Mouse (Mus musculus): ENCODE results near the gene Spocd1. TPM values are rescaled to one million over a fixed set of nuclear protein-coding genes. Genes with fewer than 3 reads are reported as not detected.
A peak's percentile ranks its signal among the peaks of the same experiment; 100 is the strongest.
"Not testable (repeated sequence)": the region's sequence is repeated elsewhere in the genome, so short reads cannot be mapped to it uniquely, and the experiment has no call there.

Spocd1 gene
- 0.06 and 0.08 TPM in 2 replicates for polyA plus RNA-seq (2015; fragmentation: Nextera tagmentation; extraction: Ambion mirVana)

DNA sequence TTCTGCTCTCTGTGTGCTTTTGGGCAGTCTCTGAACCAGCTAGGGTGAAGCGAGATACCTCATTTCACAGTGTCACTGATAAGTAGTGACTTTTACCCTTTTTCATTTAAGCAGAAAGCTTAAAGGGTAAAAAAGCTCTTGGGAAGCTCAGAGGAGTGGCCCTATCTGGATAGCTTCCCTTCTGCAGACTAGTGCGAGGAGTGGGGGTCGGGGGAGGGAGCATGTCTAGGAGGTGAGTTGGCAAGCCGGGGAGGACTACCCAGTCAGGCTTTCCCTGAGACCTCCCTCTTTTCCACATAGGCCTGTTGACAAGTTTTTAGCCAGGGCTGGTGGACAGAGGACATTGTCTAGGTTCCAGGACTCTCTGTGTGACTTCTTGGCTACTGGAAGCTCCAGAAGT lies at the start of gene Spocd1:
TSS of gene Spocd1 (plus strand) at position 301 of the 400 bp plus-strand sequence.
- H3K9ac ChIP-seq, result peak within 1 kb of the TSS; percentile 44; the same call in 1 of the 2 replicates
- WGBS, result 49% methylated on average over 4 of the region's 4 CpGs
- H3K4me2 ChIP-seq, result peak within 1 kb of the TSS; percentile 51
- H3K36me3 ChIP-seq, result no peaks in the 10 kb centered on the region
- peaks cover 9% of the 10 kb centered on the region for H3K4me1 ChIP-seq
- no peak for ATAC-seq (ENCODE audit: insufficient number of reproducible peaks, insufficient read depth, low FRiP score, low TSS enrichment, low read depth)
- no peaks in the 10 kb centered on the region; the same call in 1 of the 2 replicates for H3K27me3 ChIP-seq
- H3K4me3 ChIP-seq, result 0 out of 2 replicates have a peak within 1 kb of the TSS, but pooled peaks have one; percentile 14
- no peaks in the 10 kb centered on the region for H3K9me3 ChIP-seq
- no peak within 1 kb of the TSS for H3K27ac ChIP-seq

DNA sequence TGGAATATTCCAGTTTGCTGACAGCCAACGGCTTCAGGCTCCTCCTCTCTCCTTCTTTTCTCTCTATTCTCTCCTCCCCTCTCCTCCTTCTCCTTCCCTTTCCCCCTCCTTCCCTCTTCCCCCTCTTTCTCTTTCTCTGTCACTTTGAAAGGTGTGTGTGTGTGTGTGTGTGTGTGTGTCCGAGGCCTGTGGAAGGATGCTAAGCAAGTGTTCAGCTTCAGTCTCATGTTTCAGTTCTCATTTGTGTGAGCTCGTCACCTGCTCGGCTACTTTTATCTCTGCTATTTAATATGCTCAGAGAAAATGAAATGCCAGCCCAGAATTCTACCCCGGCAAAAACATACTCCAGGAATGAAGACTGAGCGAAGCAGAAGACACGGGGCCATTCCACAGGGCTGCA lies 48.4 kb upstream of the Spocd1 start:
- H3K27ac ChIP-seq, result no peak overlapping the region
- H3K9ac ChIP-seq, result no peak overlapping the region
- no peak for ATAC-seq (ENCODE audit: insufficient number of reproducible peaks, insufficient read depth, low FRiP score, low TSS enrichment, low read depth)
- no peak overlapping the region for H3K4me3 ChIP-seq
- H3K4me2 ChIP-seq, result no peak overlapping the region
- 70% methylated on average over 7 of the region's 7 CpGs for WGBS
- no peaks in the 10 kb centered on the region for H3K9me3 ChIP-seq
- no peaks in the 10 kb centered on the region for H3K36me3 ChIP-seq
- no peaks in the 10 kb centered on the region for H3K27me3 ChIP-seq
- peaks cover 54% of the 10 kb centered on the region for H3K4me1 ChIP-seq

DNA sequence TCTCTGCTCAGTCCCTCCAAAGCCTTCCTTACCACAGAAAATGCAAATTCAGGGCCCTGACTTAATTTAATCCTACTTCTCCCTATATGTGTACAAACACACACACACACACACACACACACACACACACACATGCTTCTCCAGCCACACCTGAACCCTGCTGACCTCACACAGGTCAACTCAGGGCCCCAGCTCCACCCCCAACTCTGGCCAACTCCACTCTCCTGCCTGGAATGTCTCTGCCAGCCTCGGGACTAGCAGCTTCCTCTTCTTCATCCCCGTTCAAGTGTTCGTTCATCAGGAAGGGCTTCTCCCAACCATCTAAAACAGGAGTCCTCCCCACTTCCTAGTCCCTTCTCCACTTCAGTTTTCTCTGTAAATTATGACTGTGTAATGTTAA lies 47.4 kb upstream of the Spocd1 start:
- H3K9ac ChIP-seq, result no peak overlapping the region
- 22% methylated on average over 3 of the region's 3 CpGs for WGBS
- peak overlapping the region; percentile 83 for H3K27ac ChIP-seq
- ATAC-seq (ENCODE audit: insufficient number of reproducible peaks, insufficient read depth, low FRiP score, low TSS enrichment, low read depth), result no peak
- peaks cover 52% of the 10 kb centered on the region for H3K4me1 ChIP-seq
- no peaks in the 10 kb centered on the region for H3K36me3 ChIP-seq
- H3K9me3 ChIP-seq, result no peaks in the 10 kb centered on the region
- H3K27me3 ChIP-seq, result no peaks in the 10 kb centered on the region
- no peak overlapping the region for H3K4me2 ChIP-seq
- H3K4me3 ChIP-seq, result no peak overlapping the region

GRCm38 (mm10) chr4:129882555-129883293 lies 46.3 kb upstream of the Spocd1 start:
- H3K4me3 ChIP-seq, result peak overlapping the region; percentile 24
- peak overlapping the region; percentile 46 for H3K4me2 ChIP-seq
- H3K9ac ChIP-seq, result peak overlapping the region; percentile 55; the same call in 1 of the 2 replicates
- 20% methylated on average over 11 of the region's 11 CpGs for WGBS
- peak overlapping the region; percentile 83 for H3K27ac ChIP-seq
- H3K4me1 ChIP-seq, result peaks cover 41% of the 10 kb centered on the region
- ATAC-seq (ENCODE audit: insufficient number of reproducible peaks, insufficient read depth, low FRiP score, low TSS enrichment, low read depth), result peak; percentile 71; the same call in 1 of the 2 replicates
- H3K27me3 ChIP-seq, result no peaks in the 10 kb centered on the region
- no peaks in the 10 kb centered on the region for H3K9me3 ChIP-seq
- H3K36me3 ChIP-seq, result no peaks in the 10 kb centered on the region

GRCm38 (mm10) chr4:129884041-129884930 lies 44.8 kb upstream of the Spocd1 start:
- H3K27me3 ChIP-seq, result no peaks in the 10 kb centered on the region
- WGBS, result 68% methylated on average over 12 of the region's 12 CpGs
- H3K36me3 ChIP-seq, result no peaks in the 10 kb centered on the region
- H3K9me3 ChIP-seq, result no peaks in the 10 kb centered on the region
- H3K4me1 ChIP-seq, result peaks cover 27% of the 10 kb centered on the region
- H3K4me3 ChIP-seq, result no peak overlapping the region
- no peak overlapping the region for H3K27ac ChIP-seq
- H3K4me2 ChIP-seq, result no peak overlapping the region
- H3K9ac ChIP-seq, result no peak overlapping the region
- no peak for ATAC-seq (ENCODE audit: insufficient number of reproducible peaks, insufficient read depth, low FRiP score, low TSS enrichment, low read depth)

GRCm38 (mm10) chr4:129889661-129890060 lies 39.4 kb upstream of the Spocd1 start:
- 88% methylated on average over 10 of the region's 10 CpGs for WGBS
- H3K4me3 ChIP-seq, result no peak overlapping the region
- H3K9ac ChIP-seq, result no peak overlapping the region
- H3K27me3 ChIP-seq, result no peaks in the 10 kb centered on the region
- no peak overlapping the region for H3K4me2 ChIP-seq
- no peak overlapping the region for H3K27ac ChIP-seq
- 0 out of 2 replicates have a peak, but pooled peaks cover 3% of the 10 kb centered on the region for H3K4me1 ChIP-seq
- no peaks in the 10 kb centered on the region for H3K36me3 ChIP-seq
- H3K9me3 ChIP-seq, result no peaks in the 10 kb centered on the region
- ATAC-seq (ENCODE audit: insufficient number of reproducible peaks, insufficient read depth, low FRiP score, low TSS enrichment, low read depth), result no peak

- no peaks in the 10 kb centered on the region for H3K36me3 ChIP-seq
- ATAC-seq (ENCODE audit: insufficient number of reproducible peaks, insufficient read depth, low FRiP score, low TSS enrichment, low read depth), result no peak
- no peak overlapping the region for H3K4me2 ChIP-seq
- no peaks in the 10 kb centered on the region for H3K9me3 ChIP-seq
- 86% methylated on average over 7 of the region's 7 CpGs for WGBS
- H3K9ac ChIP-seq, result no peak overlapping the region
- H3K4me3 ChIP-seq, result no peak overlapping the region
- H3K4me1 ChIP-seq, result 0 out of 2 replicates have a peak, but pooled peaks cover 3% of the 10 kb centered on the region
- no peak overlapping the region for H3K27ac ChIP-seq
- H3K27me3 ChIP-seq, result no peaks in the 10 kb centered on the region
Measured at GRCm38 (mm10) chr4:129890094-129890493, 39.0 kb upstream of the Spocd1 start.

DNA sequence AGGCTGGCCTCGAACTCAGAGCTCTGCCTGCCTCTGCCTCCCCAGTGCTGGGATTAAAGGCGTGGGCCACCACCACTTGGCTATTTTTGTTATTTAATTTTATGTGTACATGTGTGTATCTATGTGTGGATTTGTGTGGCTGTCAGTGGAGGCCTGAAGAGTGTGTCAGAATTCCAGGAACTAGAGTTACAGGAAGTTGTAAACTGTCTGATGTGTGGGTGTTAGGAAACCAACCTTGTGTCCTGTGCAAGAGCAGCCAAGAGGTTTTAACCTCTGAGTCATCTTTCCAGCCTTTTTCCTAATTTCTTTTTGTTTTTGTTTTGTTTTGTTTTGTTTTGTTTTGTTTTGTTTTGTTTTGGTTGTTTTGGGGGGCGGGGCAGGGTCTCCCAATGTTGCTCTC lies 34.2 kb upstream of the Spocd1 start:
- ATAC-seq (ENCODE audit: insufficient number of reproducible peaks, insufficient read depth, low FRiP score, low TSS enrichment, low read depth), result no peak
- Histone ChIP-seq H3K27me3 (no peaks in the 10 kb centered on the region), H3K4me1 (peaks cover 7% of the 10 kb centered on the region), H3K4me2 (no peak overlapping the region), H3K4me3 (no peak overlapping the region), H3K36me3 (no peaks in the 10 kb centered on the region), H3K9ac (no peak overlapping the region), H3K9me3 (no peaks in the 10 kb centered on the region), H3K27ac (no peak overlapping the region)
- 92% methylated on average over 3 of the region's 3 CpGs for WGBS

DNA sequence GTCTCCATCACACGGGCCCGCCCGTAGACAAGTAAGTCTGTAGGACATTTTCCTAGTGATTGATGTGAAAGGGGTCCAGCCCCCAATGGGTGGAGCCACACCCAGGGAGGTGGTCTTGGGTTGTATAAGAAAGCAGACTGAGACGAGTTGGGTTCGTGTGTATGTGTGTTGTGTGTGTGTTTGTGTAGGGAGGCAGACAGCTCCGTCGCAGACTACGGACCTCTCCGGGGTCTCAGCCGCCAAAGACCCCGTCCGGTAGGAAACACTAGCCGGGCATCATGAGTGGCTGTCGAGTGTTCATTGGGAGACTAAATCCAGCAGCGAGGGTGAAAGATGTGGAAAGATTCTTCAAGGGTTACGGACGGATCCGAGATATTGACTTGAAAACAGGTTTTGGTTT lies 30.2 kb upstream of the Spocd1 start:
- not testable (repeated sequence) for H3K4me2 ChIP-seq; H3K27me3 ChIP-seq; H3K36me3 ChIP-seq; H3K4me1 ChIP-seq; H3K27ac ChIP-seq; H3K4me3 ChIP-seq; H3K9ac ChIP-seq; ATAC-seq (ENCODE audit: insufficient number of reproducible peaks, insufficient read depth, low FRiP score, low TSS enrichment, low read depth); H3K9me3 ChIP-seq
- 94% methylated on average over 18 of the region's 18 CpGs for WGBS

- H3K4me1 ChIP-seq, result peaks cover 7% of the 10 kb centered on the region
Measured at GRCm38 (mm10) chr4:129902394-129902793, 26.7 kb upstream of the Spocd1 start.

GRCm38 (mm10) chr4:129903577-129903976 lies 25.5 kb upstream of the Spocd1 start:
- Histone ChIP-seq H3K27ac (no peak overlapping the region), H3K9me3 (no peaks in the 10 kb centered on the region), H3K9ac (no peak overlapping the region), H3K36me3 (no peaks in the 10 kb centered on the region), H3K4me3 (no peak overlapping the region), H3K27me3 (no peaks in the 10 kb centered on the region), H3K4me2 (no peak overlapping the region), H3K4me1 (peaks cover 7% of the 10 kb centered on the region)
- 70% methylated on average over 3 of the region's 3 CpGs for WGBS
- no peak for ATAC-seq (ENCODE audit: insufficient number of reproducible peaks, insufficient read depth, low FRiP score, low TSS enrichment, low read depth)

More at GRCm38 (mm10) chr4:129902394-129902793, 26.7 kb upstream of the Spocd1 start:
- no peak overlapping the region for H3K4me2 ChIP-seq
- no peak overlapping the region for H3K9ac ChIP-seq
- H3K27ac ChIP-seq, result no peak overlapping the region
- 86% methylated on average over 4 of the region's 4 CpGs for WGBS
- no peaks in the 10 kb centered on the region for H3K27me3 ChIP-seq
- no peak overlapping the region for H3K4me3 ChIP-seq
- H3K9me3 ChIP-seq, result no peaks in the 10 kb centered on the region
- ATAC-seq (ENCODE audit: insufficient number of reproducible peaks, insufficient read depth, low FRiP score, low TSS enrichment, low read depth), result no peak
- H3K36me3 ChIP-seq, result no peaks in the 10 kb centered on the region
